Mouse (Mus musculus): ENCODE data around the gene Ddx39b. TPM values are rescaled to one million over a fixed set of nuclear protein-coding genes. Genes with fewer than 3 reads are reported as not detected.

The Ddx39b gene
- polyA plus RNA-seq, 2 experiments = 127 to 199 TPM

GRCm38 (mm10) chr17:35239700-35240099, 1.8 kb upstream of the Ddx39b start:
- Histone ChIP-seq H3K36me3 (replicated peaks; ENCODE audit: control insufficient read depth, insufficient read depth, low read depth) (peaks cover 17% of the 10 kb centered on the region), H3K27ac (no peak overlapping the region), H3K9me3 (ENCODE audit: control insufficient read depth, low read length) (no peaks in the 10 kb centered on the region), H3K4me1 (replicated peaks; ENCODE audit: control insufficient read depth in 2 of 2, insufficient read depth in 2 of 2, low read length in 1 of 2) (peaks cover 20 to 27% of the 10 kb centered on the region in 2 experiments), H3K4me2 (ENCODE audit: low read depth) (no peak overlapping the region), H3K9ac (replicated peaks) (no peak overlapping the region), H3K4me3 (ENCODE audit: insufficient read depth in 1 of 2, low read depth in 2 of 2, low read length in 2 of 2) (no peak overlapping the region), H3K27me3 (ENCODE audit: control insufficient read depth, insufficient read depth, low read length) (no peaks in the 10 kb centered on the region)
- ATAC-seq (ENCODE audit: insufficient read depth) = no peak
- no peak for DNase-seq (ENCODE audit: low read depth in 3 of 3, low spot score in 3 of 3)
- TF ChIP-seq CTCF (IDR thresholded peaks at IDR 0.05; ENCODE audit: low read depth) = no peak
- no peak for TF ChIP-seq EP300 (IDR thresholded peaks at IDR 0.05; ENCODE audit: low read depth)
- WGBS (ENCODE audit: insufficient replicate concordance) = 58% methylated on average over 5 of the region's 5 CpGs

GRCm38 (mm10) chr17:35240384-35241304, 902 bp upstream of the Ddx39b start:
- Histone ChIP-seq H3K27ac (peak overlapping the region; percentile 5; the same call in 1 of the 2 replicates), H3K4me3 (ENCODE audit: insufficient read depth in 1 of 2, low read depth in 2 of 2, low read length in 2 of 2) (peak overlapping the region; percentile 58 to 85), H3K9ac (replicated peaks) (peak overlapping the region; percentile 56), H3K4me2 (ENCODE audit: low read depth) (peak overlapping the region; percentile 97), H3K9me3 (ENCODE audit: control insufficient read depth, low read length) (no peaks in the 10 kb centered on the region), H3K27me3 (ENCODE audit: control insufficient read depth, insufficient read depth, low read length) (no peaks in the 10 kb centered on the region), H3K36me3 (replicated peaks; ENCODE audit: control insufficient read depth, insufficient read depth, low read depth) (peaks cover 27% of the 10 kb centered on the region), H3K4me1 (replicated peaks; ENCODE audit: control insufficient read depth in 2 of 2, insufficient read depth in 2 of 2, low read length in 1 of 2) (peaks cover 20 to 32% of the 10 kb centered on the region in 2 experiments)
- ATAC-seq (ENCODE audit: insufficient read depth) (no peak), DNase-seq (ENCODE audit: low read depth in 3 of 3, low spot score in 3 of 3) (no peak)
- TF ChIP-seq EP300 (IDR thresholded peaks at IDR 0.05; ENCODE audit: low read depth) = no peak
- no peak for TF ChIP-seq CTCF (IDR thresholded peaks at IDR 0.05; ENCODE audit: low read depth)
- 32% methylated on average over 12 of the region's 12 CpGs for WGBS (ENCODE audit: insufficient replicate concordance)

- Histone ChIP-seq H3K9me3 (ENCODE audit: control insufficient read depth, low read length) (no peaks in the 10 kb centered on the region), H3K4me3 (ENCODE audit: insufficient read depth in 1 of 2, low read depth in 2 of 2, low read length in 2 of 2) (peak overlapping the region; percentile 85 to 97), H3K9ac (replicated peaks) (peak overlapping the region; percentile 95), H3K27me3 (ENCODE audit: control insufficient read depth, insufficient read depth, low read length) (no peaks in the 10 kb centered on the region), H3K4me2 (ENCODE audit: low read depth) (peak overlapping the region; percentile 97), H3K27ac (peak overlapping the region; percentile 83), H3K4me1 (replicated peaks; ENCODE audit: control insufficient read depth in 2 of 2, insufficient read depth in 2 of 2, low read length in 1 of 2) (peaks cover 20 to 32% of the 10 kb centered on the region in 2 experiments), H3K36me3 (replicated peaks; ENCODE audit: control insufficient read depth, insufficient read depth, low read depth) (peaks cover 43% of the 10 kb centered on the region)
- WGBS (ENCODE audit: insufficient replicate concordance) = under 1% methylated on average over 54 of the region's 55 CpGs
- ATAC-seq (ENCODE audit: insufficient read depth) (peak; percentile 44), DNase-seq (ENCODE audit: low read depth in 3 of 3, low spot score in 3 of 3) (peak; percentile 67 to 74 (median 67))
- peak; percentile 67 for TF ChIP-seq CTCF (IDR thresholded peaks at IDR 0.05; ENCODE audit: low read depth)
- TF ChIP-seq EP300 (IDR thresholded peaks at IDR 0.05; ENCODE audit: low read depth) = no peak
Measured at GRCm38 (mm10) chr17:35242015-35242941, 732 bp downstream of the Ddx39b start.

GRCm38 (mm10) chr17:35243086-35243485, 1.5 kb downstream of the Ddx39b start:
- WGBS (ENCODE audit: insufficient replicate concordance) = 14% methylated on average over 16 of the region's 16 CpGs
- Histone ChIP-seq H3K36me3 (replicated peaks; ENCODE audit: control insufficient read depth, insufficient read depth, low read depth) (peaks cover 51% of the 10 kb centered on the region), H3K27ac (peak overlapping the region; percentile 83), H3K27me3 (ENCODE audit: control insufficient read depth, insufficient read depth, low read length) (no peaks in the 10 kb centered on the region), H3K4me1 (replicated peaks; ENCODE audit: control insufficient read depth in 2 of 2, insufficient read depth in 2 of 2, low read length in 1 of 2) (peaks cover 20 to 32% of the 10 kb centered on the region in 2 experiments), H3K4me2 (ENCODE audit: low read depth) (peak overlapping the region; percentile 97), H3K9me3 (ENCODE audit: control insufficient read depth, low read length) (no peaks in the 10 kb centered on the region), H3K9ac (replicated peaks) (peak overlapping the region; percentile 95), H3K4me3 (ENCODE audit: insufficient read depth in 1 of 2, low read depth in 2 of 2, low read length in 2 of 2) (peak overlapping the region; percentile 85 to 97)
- DNase-seq (ENCODE audit: low read depth in 3 of 3, low spot score in 3 of 3) = no peak
- TF ChIP-seq CTCF (IDR thresholded peaks at IDR 0.05; ENCODE audit: low read depth) = 0 out of 2 replicates have a peak, but pooled peaks have one; percentile 27
- TF ChIP-seq EP300 (IDR thresholded peaks at IDR 0.05; ENCODE audit: low read depth) = no peak
- no peak for ATAC-seq (ENCODE audit: insufficient read depth)
